Mouse (Mus musculus): Measurements from ENCODE around the gene Clrn2.

DNA sequence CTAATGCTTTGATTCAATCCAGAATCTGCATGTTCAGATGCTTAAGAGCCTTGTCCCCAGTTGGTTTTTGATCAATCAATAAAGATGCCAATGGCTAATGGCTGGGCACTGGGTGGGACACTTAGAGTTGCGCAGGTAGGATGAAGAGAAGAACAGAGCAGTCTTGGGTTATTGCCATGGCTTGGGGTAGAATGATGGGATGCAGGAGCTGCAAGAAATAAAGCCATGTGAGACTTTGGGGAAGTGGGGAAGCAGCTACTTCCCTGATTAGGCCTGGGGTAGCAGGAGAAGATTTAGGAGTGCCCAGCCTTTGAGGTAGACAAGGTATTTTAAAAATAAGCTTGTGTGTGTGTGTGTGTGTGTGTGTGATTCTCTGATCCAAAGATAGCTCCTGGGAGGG lies 26.5 kb downstream of the Clrn2 start:
- TF ChIP-seq POLR2A (IDR thresholded peaks at IDR 0.05; ENCODE audit: low read depth, low read length): no peak
- no peak for TF ChIP-seq CTCF (IDR thresholded peaks at IDR 0.05; ENCODE audit: extremely low read depth, insufficient read length, insufficient replicate concordance, low read depth, low read length)
